Mouse (Mus musculus) telencephalon, adult 2 months (tissue): ENCODE data around the gene Pon1.
"Not testable (repeated sequence)": the region's sequence is repeated elsewhere in the genome, so short reads cannot be mapped to it uniquely, and the experiment has no call there.

Source experiments
- DNase-seq: peaks from one replicate; pipeline ENCODE4 v3.0.0-alpha.2; 2011; ENCODE audit warnings: low read depth, low spot score

Gene Pon1

DNA sequence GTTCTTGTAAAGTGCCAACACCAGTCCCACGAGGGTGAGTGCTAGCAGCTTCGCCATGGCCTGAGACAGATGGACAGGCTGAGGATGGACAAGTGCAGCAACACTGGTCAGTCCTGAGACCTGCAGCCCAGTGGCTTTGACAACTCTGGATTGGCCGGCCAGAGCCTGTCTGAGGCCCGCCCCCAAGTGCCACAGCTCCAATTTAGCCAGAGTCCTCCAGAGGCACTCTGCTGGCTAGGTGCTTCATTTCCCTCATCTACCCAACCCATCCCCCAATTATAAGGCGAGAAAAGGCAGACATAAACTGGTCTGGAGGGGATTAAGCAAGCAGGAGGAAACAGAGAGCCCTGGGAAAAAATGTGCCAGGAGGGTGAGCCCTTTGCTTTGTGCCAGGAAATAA is at the start of gene Pon1:
Pon1 (minus strand) TSS at position 254 of the 400 bp plus-strand sequence.
- no peak for DNase-seq

DNA sequence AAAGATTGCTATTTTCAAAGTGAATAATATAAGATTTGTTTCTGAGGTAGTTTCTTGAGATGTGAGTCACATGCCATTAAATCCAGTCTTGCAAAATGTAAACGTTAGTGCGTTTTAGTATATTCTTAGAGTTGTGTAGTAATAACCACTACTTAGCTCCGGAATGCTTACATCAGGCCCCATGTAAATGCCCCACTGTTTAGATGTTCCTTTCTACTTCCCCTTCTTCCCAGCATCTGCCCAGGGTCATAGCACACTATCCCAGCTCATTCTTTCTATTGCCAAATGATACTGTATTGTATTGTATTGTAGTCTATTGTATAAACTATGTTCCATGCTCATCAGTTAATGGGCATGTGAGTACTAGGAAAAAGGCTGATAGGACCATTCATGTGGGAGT is 45.1 kb upstream of the Pon1 start:
- DNase-seq: no peak

DNA sequence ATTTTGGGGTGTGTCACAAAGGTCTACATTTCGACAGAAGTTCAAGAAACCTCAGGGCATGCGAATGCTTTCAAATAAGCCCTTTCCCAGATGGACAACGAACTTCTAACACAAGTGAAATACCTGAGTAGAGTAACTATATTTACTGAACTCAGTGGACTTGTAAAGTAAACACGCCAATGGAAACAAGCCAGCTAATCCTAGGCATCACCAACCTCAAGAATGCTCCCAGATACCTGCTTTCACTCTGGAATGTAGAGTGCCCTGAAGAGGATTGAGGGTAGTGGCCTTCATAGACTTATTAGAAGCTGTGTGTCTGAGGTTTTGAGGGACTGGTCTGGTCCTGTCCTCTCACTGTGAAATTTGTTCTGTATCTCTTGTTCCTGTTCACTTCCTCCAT is 43.8 kb upstream of the Pon1 start:
- no peak for DNase-seq

DNA sequence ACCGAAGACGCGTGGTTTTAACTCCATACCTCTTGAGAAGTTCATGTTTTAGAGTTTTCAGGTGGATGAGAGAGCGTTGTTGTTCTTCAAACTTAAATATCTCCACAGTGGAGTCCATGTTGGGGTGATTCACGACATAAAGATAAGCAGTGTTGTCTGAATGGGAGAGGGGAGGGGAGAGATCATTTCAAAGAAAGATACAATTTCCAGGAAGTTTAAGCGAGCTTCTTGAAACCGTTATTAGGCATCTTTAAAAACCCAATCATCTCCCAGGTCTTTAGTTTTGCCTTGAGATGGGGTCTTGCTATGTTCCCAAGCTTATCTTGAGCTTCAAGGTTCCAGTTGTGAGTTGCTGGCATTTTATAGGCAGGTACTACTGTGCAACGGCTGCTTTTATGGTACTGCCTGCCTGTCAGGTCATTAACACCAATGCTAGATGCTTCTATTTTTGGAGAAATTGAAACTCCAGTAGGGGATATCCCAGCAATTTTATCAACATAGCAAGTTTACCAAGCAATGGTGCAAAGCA is 43.2 kb upstream of the Pon1 start:
- DNase-seq: no peak

DNA sequence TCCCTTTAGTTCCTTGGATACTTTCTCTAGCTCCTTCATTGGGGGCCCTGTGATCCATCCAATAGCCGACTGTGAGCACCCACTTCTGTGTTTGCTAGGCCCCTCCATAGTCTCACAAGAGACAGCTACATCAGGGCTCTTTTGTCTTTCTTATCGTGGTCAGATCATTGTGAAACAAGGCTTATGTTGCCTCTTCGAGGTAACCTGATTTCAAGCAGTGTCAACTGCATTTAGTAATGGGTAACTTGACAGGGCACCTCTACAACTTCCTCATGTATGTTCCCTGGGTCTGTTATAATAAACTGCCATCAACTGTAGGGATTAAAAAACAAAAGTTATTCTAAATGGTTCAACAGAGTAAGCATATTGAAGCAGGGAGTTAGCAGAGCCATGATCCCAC is 40.8 kb upstream of the Pon1 start:
- no peak for DNase-seq

DNA sequence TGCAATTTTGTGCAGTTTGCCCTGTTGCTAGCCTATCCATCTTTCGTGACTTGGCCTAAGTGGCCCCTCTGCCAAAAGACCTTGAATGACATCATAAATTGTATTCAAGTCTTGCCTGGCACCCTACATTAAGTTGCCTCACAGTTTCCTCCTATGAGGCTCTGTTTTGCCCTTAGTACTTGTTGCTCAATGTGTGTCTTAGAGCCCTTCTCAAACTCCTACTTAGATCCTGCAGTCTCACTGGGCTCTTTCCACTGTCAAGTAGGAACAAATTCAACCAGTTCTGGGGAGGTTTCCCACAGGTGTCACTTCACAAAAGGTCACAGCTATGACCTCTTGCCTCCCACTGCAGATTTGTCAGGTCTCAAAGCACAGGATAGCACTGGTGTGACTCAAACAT is 40.1 kb upstream of the Pon1 start:
- DNase-seq: no peak

DNA sequence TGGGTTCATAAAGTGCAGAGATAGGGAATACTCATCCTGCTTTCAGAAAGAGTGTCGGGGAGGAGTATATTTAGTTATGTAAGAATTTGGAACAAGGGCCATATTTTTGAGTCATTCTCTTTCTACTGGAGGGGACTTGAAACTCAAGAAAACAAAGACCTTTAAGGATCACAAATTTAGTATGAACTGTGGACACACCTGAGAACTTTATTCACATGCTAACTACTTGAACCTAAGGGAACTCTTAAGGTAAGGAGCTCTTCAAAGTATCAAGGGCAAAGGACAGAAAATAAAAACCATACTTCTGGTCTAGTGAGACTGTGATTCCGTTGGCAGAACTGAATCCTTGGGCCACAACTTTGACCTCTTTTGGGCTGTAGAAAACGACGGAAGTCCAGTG is 38.3 kb upstream of the Pon1 start:
- DNase-seq: no peak

DNA sequence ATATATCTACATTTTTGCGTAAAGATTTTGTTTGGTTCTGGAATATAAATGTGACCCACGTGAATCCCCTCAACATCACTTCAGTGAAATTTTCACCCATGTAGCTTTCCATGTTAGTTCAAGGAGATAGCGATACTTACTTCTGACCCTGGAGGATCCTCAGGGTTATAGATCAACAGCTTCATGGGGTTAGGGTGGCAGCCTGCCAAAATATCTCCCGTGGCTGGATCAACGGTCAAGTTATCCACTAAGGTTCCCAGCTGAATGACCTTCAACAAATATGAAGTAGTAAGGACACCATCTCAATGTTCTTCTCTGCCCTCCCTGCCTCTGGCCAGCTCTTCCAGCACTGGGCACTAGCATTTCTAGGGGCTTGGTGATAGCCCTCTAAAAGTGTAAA is 36.5 kb upstream of the Pon1 start:
- DNase-seq: no peak

DNA sequence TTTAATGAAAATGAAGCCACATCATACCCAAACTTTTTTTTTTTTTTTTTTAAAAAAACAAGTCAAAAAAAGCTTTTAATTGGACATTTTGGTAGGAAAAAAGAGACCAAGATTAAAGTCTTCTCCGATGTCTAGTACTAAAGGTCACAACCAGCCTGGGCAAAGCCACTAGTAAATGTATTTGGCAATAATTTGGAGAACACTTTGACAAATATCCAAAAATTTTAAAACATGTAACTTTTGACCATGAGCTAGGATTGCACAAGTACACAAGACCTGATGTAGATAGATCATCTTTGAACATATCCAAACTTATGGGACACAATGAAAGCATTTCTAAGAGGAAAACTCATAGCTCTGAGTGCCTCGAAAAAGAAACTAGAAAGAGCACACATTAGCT is 29.8 kb upstream of the Pon1 start:
- not testable (repeated sequence) for DNase-seq

DNA sequence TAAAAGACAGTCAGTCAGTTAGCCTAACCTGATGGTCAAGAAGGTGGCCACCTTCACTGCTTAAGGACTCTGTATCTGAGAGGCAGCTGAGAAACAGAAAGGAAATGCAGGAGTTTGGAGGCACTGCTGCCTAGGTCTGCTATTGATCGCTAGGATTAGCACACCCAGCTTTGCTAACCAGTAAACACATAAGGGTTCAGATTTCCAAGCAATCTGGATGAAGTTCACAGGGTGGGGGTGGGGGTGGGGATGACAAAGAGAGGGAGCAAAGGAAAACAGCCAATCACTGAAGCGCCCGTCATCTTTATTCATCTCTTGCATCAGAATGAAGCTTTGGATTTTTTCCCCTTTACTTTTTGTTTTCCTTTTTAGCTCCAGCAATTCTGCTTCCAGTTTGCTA is 28.3 kb upstream of the Pon1 start:
- no peak for DNase-seq

DNA sequence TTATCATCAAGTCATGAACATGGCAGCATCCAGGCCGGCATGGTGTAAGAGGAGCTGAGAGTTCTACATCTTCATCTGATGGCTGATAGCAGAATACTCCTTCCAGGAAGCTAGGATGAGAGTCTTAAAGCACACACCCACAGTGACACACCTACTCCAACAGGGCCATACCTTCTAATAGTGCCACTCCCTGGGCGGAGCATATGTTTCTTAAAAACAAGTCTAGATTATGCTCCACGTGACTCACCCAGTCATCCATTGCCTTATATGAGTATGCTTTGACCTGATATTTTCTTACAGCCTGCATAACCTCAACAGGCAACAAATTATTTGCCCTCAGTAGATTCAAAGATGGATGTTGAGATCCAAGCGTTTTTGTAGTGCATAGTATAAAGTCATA is 24.4 kb upstream of the Pon1 start:
- DNase-seq: no peak

DNA sequence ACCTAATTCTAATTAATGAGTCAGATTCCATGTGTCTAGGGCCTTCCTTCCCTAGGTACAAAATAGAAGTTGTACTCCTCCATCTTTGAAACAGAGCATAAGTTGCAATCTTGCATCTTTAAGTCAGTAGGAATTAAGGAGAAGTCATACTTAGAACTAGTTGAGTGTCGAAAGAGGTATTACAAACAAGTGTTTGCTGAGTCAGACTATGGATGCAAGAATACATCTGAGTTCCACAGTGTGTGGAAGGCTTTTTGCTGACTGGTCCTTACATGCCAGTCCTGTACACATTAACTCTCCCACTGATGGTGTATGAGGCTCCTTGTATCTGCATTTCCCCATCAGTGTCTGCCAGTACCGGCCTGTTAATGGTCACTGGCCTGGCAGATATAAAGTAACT is 14.1 kb upstream of the Pon1 start:
- no peak for DNase-seq

DNA sequence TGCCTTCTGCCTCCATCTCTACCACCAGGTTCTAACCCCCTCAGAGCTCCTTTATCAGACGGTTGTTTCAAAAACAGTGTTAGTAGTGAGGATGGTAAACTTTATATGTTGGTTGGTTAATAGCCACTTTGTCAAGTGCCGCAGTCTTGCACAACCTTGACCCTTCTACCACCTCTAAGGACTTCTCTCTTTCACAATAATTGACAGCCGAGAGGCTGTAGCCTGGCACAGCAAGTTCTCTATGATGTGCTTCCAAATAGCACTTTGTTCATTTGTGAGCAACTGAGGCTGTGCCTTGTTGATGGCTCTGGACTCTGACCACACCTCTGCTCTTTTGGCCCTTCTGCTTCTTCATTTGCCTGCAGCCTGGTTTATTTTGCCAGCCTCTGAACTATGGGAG is 6.2 kb upstream of the Pon1 start:
- DNase-seq: no peak

DNA sequence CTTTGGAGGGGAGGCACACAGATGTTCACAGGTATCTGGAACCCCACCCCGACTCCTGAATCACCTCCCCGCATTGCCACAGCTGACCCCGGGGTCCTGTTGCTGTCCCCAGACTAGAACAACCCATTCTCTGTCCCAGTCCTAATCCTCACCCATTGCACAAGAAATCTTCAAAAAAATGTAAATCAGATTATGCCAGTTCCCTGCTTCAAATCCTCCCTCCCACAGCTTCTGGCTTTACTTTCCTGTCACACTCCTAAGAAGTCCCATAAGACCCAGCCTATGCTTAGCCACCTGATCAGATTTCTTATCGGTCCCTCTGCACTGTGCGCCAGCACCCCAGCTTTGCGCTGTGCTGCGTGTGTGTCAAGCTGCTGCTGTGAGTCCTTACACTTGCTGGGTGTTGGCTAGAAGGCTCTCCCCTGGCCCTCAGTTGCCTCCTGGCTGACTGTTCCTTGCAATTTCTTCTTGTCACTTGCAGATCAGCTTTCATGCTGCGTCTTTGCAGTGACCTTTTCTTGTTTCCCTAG is 5.7 kb upstream of the Pon1 start:
- DNase-seq: no peak

DNA sequence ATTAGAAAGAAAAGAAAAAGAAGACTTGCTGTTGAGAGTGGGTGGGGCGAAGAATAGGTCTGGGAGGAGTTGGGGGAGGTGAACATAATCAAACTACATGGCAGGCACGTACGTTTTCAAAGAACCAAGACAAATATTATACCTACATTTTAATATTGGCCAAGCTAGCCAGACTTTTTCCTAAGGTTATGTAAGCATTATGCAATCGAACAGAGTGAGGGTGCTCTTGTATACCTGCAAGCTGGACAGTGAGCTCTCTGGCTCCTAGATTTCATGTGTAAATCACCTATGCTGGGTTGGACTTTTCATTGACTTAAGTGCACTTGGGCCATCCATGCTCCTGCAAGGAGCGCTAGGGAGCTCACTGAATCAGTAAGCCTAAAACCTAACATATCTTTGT is 4.8 kb upstream of the Pon1 start:
- no peak for DNase-seq

DNA sequence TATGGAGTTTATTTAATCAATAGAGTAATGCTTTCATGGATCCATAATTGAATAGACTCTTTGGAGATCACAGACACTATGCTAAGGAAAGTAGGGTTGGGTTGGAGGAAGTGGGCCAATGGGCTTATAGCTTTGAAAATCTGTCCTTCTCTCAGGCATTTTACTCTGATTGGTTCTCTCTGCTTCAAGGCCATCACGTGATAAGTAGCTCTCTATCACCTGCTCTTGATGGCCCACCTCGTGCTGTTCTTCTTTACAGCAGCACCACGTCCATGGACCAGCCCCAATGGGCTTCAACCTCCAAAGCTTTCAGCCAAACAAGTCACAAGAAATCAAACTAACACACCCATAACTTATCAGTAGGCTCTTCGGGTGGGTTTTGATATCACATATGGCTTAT is 3.0 kb downstream of the Pon1 start:
- DNase-seq: no peak

DNA sequence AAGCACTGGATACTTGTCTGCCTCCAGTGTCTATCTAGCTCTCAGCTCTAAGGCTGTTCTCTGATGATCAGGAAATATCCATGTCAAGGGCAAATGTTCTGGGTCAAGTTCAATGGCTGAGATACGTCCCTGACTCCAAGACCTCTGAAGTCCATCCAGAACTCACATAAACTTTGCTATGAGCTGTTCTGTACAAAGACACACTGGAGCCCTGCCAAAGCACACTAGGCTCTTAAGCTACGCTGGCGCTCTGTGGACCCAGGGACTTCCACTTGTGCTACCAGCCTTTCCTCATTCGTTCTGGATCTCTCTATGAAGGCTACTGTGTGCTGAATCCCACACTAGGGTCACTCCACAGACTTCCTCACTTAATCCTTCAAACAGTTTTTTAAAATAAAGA is 4.2 kb downstream of the Pon1 start:
- DNase-seq: no peak

DNA sequence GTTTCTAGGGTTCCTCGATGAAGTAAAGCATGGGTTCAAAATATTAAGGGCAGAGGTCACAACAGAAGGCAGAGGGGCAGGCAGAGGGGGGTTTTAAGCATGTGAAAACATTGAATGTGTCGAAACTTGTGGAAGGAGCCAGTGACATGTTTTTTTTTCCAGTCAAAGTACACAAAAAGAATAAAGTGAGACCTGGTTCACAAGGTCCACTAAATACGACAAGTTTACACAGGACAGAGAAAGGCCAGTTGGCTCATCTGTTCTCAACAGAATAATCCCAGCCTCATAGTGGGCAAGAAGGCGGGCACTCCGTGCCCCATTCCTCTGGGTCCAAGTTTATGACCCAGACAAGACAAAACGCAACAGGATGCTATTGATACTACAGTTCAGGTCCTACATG is 4.8 kb downstream of the Pon1 start:
- no peak for DNase-seq

DNA sequence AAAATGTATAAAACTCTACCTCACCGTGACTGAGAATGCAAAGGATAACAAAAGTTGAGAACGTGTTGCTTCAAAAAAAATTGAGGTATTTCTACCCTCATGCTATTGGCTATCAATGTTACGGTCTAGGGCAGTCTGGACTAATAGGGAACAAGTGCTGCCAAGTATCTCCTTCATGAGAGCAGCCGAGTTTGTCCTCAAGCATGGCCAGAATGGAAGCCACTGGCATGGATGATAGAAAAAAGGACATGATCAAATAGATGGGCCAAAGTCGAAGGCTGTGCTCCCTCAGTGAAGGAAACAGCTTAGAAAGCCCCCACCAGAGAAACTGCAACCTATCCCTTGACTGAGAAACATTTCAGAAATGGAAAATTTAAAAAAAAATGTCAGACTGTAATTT is 5.7 kb downstream of the Pon1 start:
- no peak for DNase-seq

DNA sequence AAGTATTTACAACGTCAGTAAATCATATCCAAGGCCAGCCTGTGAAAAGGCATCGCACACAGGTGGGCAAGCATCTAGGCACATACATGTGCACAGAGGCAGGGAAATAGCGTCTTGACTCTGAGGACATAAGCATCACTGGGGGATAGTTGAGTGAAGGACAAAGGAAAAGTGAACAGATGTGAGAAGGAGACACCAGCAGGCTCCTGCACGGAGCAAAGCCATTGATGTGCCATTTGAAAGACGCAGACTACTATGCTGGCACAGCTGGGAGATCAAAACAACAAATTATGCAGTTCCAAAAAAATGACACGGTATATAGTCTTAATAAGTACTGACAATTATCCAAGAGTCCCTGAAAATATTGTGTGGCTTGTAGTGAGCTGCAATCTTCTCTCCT is 6.2 kb downstream of the Pon1 start:
- no peak for DNase-seq

DNA sequence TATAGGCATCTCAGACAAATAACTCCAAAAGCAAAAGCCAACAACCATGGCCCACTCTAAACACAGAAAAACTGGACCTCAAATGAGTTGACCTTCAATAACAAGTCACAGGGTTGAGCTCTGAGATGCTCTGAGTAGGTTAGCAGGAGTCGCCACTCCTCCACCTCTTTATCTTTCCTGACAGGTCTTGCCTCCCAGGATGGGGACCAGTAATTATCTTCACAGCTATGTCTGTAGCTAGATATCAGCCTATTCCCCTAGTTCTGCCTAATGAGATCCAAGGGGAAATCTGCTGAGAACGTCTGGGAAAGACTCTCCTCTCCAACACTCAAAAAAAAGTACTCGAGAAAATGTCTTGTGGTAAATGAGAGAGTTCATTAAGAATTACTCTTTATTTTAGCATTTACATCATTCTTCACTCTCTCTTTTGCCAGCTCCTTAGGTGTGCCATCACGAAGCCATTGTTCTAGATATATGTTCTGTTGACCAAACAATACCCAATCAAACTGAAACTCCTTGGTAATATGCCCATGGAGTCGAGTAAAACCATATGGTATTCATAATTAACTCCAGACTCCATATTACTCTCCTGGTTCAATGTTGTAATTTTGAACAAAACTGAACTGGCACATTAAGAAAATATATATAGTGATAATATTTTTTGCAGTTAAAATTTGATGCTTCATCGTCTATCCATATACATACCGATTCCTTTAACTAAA is 7.4 kb downstream of the Pon1 start:
- no peak for DNase-seq

DNA sequence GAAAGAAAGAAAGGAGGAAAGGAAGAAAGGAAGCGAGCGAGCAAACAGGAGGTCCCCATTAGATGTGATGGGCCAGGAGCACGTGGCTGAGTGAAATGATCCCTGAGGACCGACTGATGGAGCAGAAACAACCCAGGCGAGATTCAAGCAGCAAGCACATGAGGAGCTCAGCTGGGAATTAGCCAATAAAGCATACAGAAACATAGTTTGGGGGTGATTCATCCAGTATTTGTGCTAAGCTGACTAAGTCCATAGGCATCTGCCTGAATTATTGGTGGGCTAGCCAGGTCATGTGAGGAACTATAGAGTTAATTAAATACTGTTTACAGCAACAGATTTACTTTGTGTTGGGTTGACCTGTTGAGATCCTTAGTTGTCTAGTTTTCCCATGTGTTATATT is 13.1 kb downstream of the Pon1 start:
- DNase-seq: no peak

DNA sequence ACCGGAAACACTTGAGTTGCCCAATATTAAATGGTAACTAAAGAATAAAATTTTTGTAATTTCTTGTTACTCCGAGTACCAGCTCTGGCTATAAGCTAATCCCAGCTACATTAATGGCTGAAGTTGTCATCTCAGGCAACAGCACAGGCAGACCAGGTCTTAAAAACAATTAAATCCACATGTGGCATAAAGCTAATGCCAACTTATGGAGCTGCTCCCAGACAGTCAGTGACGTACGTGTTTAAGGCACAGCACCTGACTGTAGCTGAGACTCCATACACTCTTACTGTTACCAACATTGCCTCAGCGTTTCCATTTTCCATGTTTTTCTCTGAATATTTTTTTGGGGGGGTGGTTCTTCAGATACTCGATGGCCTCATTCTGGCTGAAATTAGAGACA is 14.6 kb downstream of the Pon1 start:
- DNase-seq: no peak
